Mouse (Mus musculus) intestine, embryonic 16.5 days (tissue): ENCODE measurements at regions not wholly inside any gene's neighbourhood (a gene's known extent, or its start where the extent isn't known, plus 50 kb on each side); places are given as distances from the start of the nearest gene placed in this dataset.

Experiments
- ATAC-seq: fragments of 200-750 bp; cut with Nextera tagmentation; 2 replicates; pipeline ENCODE4 v1.8.0; 2017; ENCODE audit warnings: moderate TSS enrichment, moderate library complexity
- H3K27ac ChIP-seq: fragments of 300-500 bp; sonication (generic); 2 replicates; pipeline ENCODE4 v1.5.1; 2014; ENCODE audit warnings: mild to moderate bottlenecking, low read length
- H3K27me3 ChIP-seq: fragments of 300-500 bp; sonication (generic); replicated peaks from 2 replicates; pipeline ENCODE4 v1.6.1; 2014; ENCODE audit warnings: low read length, control low read depth, mixed read lengths; ENCODE audit not compliant: control insufficient read depth, insufficient read depth
- H3K36me3 ChIP-seq: fragments of 300-500 bp; sonication (generic); 2 replicates; pipeline ENCODE4 v1.6.1; 2014; ENCODE audit warnings: low read length, control low read depth; ENCODE audit not compliant: control insufficient read depth, insufficient read depth
- H3K4me1 ChIP-seq: fragments of 300-500 bp; sonication (generic); 2 replicates; pipeline ENCODE4 v1.6.1; 2014; ENCODE audit warnings: low read length, control low read depth, mixed read lengths; ENCODE audit not compliant: control insufficient read depth, insufficient read depth
- H3K4me2 ChIP-seq: fragments of 300-500 bp; sonication (generic); 2 replicates; pipeline ENCODE4 v1.6.1; 2014; ENCODE audit warnings: low read depth, low read length, control low read depth
- H3K4me3 ChIP-seq: fragments of 300-500 bp; sonication (generic); 2 replicates; pipeline ENCODE4 v1.5.1; 2014; ENCODE audit warnings: mild to moderate bottlenecking, low read length
- H3K9ac ChIP-seq: fragments of 300-500 bp; sonication (generic); 2 replicates; pipeline ENCODE4 v1.6.1; 2014; ENCODE audit warnings: low read depth, low read length
- H3K9me3 ChIP-seq: fragments of 300-500 bp; sonication (generic); 2 replicates; pipeline ENCODE4 v1.6.1; 2016; ENCODE audit warnings: low read length, control low read depth; ENCODE audit not compliant: control insufficient read depth
- WGBS: fragments of 180-500 bp; shearing (Covaris S2); extraction: QIAGEN DNeasy Blood & Tissue Kit; methylation state at CpG from one replicate; pipeline ENCODE4 v1.1.7; 2014; 5-methylcytosine and 5-hydroxymethylcytosine counted together

- Histone ChIP-seq H3K27ac (no peak overlapping the region), H3K9ac (no peak overlapping the region), H3K9me3 (no peaks in the 10 kb centered on the region), H3K36me3 (no peaks in the 10 kb centered on the region), H3K4me1 (no peaks in the 10 kb centered on the region), H3K4me3 (no peak overlapping the region), H3K27me3 (no peaks in the 10 kb centered on the region), H3K4me2 (no peak overlapping the region)
- WGBS = 72% methylated on average over 2 of the region's 2 CpGs
- peak; percentile 44 for ATAC-seq
These were observed 130.2 kb upstream of the Fbxo11 start for GRCm38 (mm10) chr17:88195303-88195702.

GRCm38 (mm10) chr17:88195893-88196292, 130.8 kb upstream of the Fbxo11 start:
- Histone ChIP-seq H3K4me3 (no peak overlapping the region), H3K4me2 (no peak overlapping the region), H3K4me1 (no peaks in the 10 kb centered on the region), H3K9ac (no peak overlapping the region), H3K27ac (no peak overlapping the region), H3K27me3 (no peaks in the 10 kb centered on the region), H3K36me3 (no peaks in the 10 kb centered on the region), H3K9me3 (no peaks in the 10 kb centered on the region)
- WGBS = 54% methylated on average over 6 of the region's 6 CpGs
- ATAC-seq = peak; percentile 84

GRCm38 (mm10) chr17:88196322-88196721, 131.2 kb upstream of the Fbxo11 start:
- Histone ChIP-seq H3K4me3 (no peak overlapping the region), H3K9ac (no peak overlapping the region), H3K27ac (no peak overlapping the region), H3K4me1 (no peaks in the 10 kb centered on the region), H3K36me3 (no peaks in the 10 kb centered on the region), H3K9me3 (no peaks in the 10 kb centered on the region), H3K4me2 (no peak overlapping the region), H3K27me3 (no peaks in the 10 kb centered on the region)
- ATAC-seq = no peak
- 87% methylated on average over 1 of the region's 1 CpGs for WGBS

GRCm38 (mm10) chr17:88197381-88197780, 132.3 kb upstream of the Fbxo11 start:
- WGBS = 47% methylated on average over 3 of the region's 3 CpGs
- ATAC-seq = no peak

DNA sequence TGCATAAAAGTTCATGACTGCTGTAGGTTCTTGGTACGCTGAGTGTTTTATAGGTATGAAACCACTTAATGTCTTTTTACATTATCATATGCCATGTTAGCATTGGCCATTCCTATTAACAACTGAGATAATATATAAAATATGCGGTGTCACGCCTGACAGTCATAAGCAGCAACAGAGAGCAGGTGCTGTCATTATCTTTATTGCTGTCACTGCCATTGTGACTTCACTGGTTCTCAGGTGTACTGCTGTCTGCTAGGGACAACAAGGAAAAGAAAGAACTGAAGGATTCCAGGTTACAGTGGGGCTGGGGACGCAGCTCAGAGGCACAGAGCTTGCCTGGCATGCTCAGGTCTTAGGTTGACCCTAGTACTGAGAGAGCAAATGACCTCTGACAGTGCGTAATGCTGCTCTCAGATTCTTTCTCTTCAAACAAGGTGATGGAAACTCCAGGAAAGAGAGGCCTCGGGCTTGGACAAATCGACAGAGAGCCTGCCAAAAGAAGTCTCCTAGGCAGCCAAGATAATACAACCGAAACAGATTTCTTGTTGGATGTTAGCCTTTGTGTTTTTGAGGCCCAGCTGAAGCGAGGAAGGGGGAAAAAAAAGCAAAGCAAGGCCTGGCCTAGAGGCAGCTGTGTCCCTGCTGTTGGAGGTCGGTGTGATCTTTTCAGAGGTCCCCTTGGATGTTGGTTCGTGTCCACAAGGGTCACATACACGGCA, 136.3 kb upstream of the Fbxo11 start:
- no peak for ATAC-seq
- no peak overlapping the region for H3K9ac ChIP-seq
- WGBS = 80% methylated on average over 12 of the region's 12 CpGs

More at GRCm38 (mm10) chr17:88197381-88197780, 132.3 kb upstream of the Fbxo11 start:
- H3K9me3 ChIP-seq = no peaks in the 10 kb centered on the region
- H3K4me3 ChIP-seq = no peak overlapping the region
- H3K9ac ChIP-seq = no peak overlapping the region
- H3K4me2 ChIP-seq = no peak overlapping the region
- H3K27me3 ChIP-seq = no peaks in the 10 kb centered on the region
- H3K4me1 ChIP-seq = no peaks in the 10 kb centered on the region
- no peaks in the 10 kb centered on the region for H3K36me3 ChIP-seq
- no peak overlapping the region for H3K27ac ChIP-seq

GRCm38 (mm10) chr17:88202214-88202613, 137.1 kb upstream of the Fbxo11 start:
- Histone ChIP-seq H3K27ac (no peak overlapping the region), H3K4me2 (no peak overlapping the region), H3K27me3 (no peaks in the 10 kb centered on the region), H3K36me3 (no peaks in the 10 kb centered on the region), H3K4me3 (no peak overlapping the region), H3K4me1 (no peaks in the 10 kb centered on the region), H3K9ac (no peak overlapping the region), H3K9me3 (no peaks in the 10 kb centered on the region)
- no peak for ATAC-seq
- WGBS = 83% methylated on average over 4 of the region's 4 CpGs

More for the DNA sequence above, 136.3 kb upstream of the Fbxo11 start:
- H3K4me2 ChIP-seq = no peak overlapping the region
- H3K36me3 ChIP-seq = no peaks in the 10 kb centered on the region
- H3K27ac ChIP-seq = no peak overlapping the region
- no peak overlapping the region for H3K4me3 ChIP-seq
- H3K27me3 ChIP-seq = no peaks in the 10 kb centered on the region
- no peaks in the 10 kb centered on the region for H3K9me3 ChIP-seq
- H3K4me1 ChIP-seq = no peaks in the 10 kb centered on the region

GRCm38 (mm10) chr17:88209565-88209964, 144.5 kb upstream of the Fbxo11 start:
- 75% methylated on average over 1 of the region's 1 CpGs for WGBS
- H3K4me2 ChIP-seq = no peak overlapping the region
- H3K9ac ChIP-seq = no peak overlapping the region
- H3K9me3 ChIP-seq = no peaks in the 10 kb centered on the region
- H3K36me3 ChIP-seq = no peaks in the 10 kb centered on the region
- no peak for ATAC-seq
- H3K27me3 ChIP-seq = no peaks in the 10 kb centered on the region
- no peaks in the 10 kb centered on the region for H3K4me1 ChIP-seq
- H3K4me3 ChIP-seq = no peak overlapping the region
- H3K27ac ChIP-seq = no peak overlapping the region

DNA sequence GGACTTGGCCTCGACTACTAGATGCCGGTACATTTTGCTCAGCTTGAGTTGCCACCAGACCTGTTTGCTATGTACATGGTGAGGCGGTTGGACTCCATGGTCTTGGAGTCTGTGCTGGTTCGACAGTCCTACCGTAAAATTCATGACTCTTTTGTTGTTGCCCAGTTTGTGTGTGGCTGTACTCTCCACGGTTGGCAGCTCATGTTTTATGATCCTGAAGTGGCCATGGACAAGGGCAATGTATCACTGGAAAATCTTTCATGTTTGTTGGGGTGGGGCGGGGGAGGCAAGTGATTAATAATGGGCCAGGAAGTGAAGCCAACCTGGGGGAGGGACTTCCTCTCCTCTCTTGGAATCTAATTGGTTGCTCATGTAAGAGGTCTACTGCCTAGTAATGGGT, 147.0 kb upstream of the Fbxo11 start:
- H3K36me3 ChIP-seq = no peaks in the 10 kb centered on the region
- H3K4me3 ChIP-seq = no peak overlapping the region
- no peak overlapping the region for H3K9ac ChIP-seq
- H3K9me3 ChIP-seq = no peaks in the 10 kb centered on the region
- ATAC-seq = no peak
- WGBS = 85% methylated on average over 7 of the region's 7 CpGs
- no peak overlapping the region for H3K4me2 ChIP-seq
- H3K4me1 ChIP-seq = no peaks in the 10 kb centered on the region
- no peaks in the 10 kb centered on the region for H3K27me3 ChIP-seq
- no peak overlapping the region for H3K27ac ChIP-seq

GRCm38 (mm10) chr17:88214746-88215145, 149.7 kb upstream of the Fbxo11 start:
- Histone ChIP-seq H3K9ac (no peak overlapping the region), H3K27me3 (no peaks in the 10 kb centered on the region), H3K36me3 (no peaks in the 10 kb centered on the region), H3K4me1 (no peaks in the 10 kb centered on the region), H3K4me3 (no peak overlapping the region), H3K4me2 (no peak overlapping the region), H3K9me3 (no peaks in the 10 kb centered on the region), H3K27ac (no peak overlapping the region)
- WGBS = 69% methylated on average over 9 of the region's 9 CpGs
- ATAC-seq = no peak
